Mouse (Mus musculus) adrenal gland, postnatal 14 days (tissue): ENCODE results near the gene Sema3b. TPM values are rescaled to one million over a fixed set of nuclear protein-coding genes. Genes with fewer than 3 reads are reported as not detected.

Source experiments
- DNase-seq: peaks from one replicate; pipeline ENCODE4 v3.0.0; 2021; ENCODE audit warnings: mixed read lengths
- total RNA-seq: library from RNA; stranded (reverse); gene quantifications from 2 replicates; pipeline ENCODE4 v1.2.3, GENCODE M21; 2021

Sema3b gene
- total RNA-seq, 1 experiment from 2014 or later, result 8.3 TPM

GRCm38 (mm10) chr9:107633091-107633660, 24.1 kb upstream of the Sema3b start:
- DNase-seq, result peak; percentile 91

GRCm38 (mm10) chr9:107632478-107632877, 23.4 kb upstream of the Sema3b start:
- DNase-seq, result peak; percentile 63

DNA sequence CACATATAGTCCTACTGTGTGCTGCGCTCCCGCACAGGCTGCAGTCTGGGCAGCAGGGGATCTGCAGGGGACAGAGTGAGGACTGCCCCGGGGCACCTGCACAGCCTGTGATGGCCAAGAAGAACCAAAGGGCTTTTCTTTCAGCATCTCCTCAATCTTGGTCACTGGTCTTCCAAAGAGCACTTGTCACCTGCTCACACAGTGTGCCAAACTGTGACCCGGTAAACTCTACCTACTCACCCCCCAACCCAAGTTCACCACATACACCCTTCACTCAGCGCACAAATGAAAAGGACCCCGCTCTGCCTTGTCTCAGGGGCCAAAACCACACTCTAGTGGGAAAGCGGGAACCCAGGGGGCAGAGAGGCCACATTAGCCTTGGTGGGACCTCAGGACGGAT, 22.8 kb upstream of the Sema3b start:
- no peak for DNase-seq

DNA sequence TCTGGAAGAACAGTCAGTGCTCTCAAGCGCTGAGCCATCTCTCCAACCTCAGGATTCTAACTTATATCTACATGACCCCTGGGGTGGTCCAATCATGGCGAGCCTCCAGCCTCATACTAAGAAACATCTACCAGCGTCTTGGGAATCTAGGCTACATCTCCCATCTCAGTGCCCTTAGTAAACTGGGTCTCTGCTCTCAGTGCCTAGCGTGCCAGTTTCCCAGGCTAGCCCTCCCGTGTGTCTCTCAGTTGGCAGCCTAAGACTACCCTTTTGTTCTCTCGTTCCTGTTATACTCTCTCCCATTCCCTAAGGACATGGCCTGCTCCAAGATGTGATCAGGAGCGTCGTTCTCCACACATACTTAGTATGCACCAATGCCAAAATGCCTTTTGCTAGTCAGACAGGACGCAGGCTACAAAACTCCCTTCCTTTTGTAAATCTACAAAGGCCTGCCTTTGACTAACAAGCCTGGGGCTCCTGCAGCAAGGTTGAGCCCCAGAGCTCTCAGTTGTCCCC, 22.3 kb upstream of the Sema3b start:
- DNase-seq, result no peak

DNA sequence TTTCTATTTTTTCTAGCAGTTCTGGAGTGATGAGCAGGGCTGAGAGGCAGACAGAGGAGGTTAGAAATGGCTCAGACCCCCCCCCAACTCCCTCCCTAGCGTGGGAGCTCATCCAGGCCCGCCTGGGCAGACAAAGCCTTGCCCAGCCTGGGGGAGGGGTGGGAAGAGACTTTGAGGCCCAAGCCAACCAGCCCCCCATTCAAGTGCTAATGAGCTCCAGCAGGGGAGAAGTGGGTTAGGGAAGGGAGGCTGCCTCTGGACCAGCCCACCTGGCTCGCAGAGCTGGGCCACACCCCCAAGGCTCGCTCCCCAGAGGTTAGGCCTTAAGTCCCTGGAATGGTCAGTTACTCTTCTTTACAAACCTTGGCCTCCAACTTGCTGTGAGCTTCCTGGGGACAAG, 21.5 kb upstream of the Sema3b start:
- DNase-seq, result no peak

DNA sequence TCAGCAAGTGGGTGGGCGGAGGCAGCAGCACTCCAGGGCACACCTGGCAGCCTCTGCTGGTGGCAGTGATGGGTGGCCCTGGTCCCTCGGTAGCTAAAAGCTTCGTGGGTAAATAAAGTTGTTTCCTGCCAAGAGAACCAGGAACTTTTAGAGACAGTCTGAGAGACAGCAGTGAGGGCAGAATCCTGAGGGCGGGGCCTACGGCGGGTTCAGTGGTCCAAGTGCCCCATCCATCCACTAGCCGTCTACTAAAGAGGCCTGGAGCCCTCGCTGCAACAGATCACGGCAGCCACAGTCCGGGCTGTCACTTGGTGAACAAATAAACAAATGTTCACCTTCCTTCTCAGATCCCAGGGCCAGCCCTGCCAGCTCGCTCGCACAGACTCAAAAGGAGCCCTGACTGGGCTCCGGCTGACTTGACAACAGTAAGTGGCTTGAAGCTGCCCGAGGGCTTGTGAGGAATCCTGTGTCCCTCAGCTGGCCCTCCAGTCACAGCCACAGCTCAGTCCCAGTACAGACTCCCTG, 20.9 kb upstream of the Sema3b start:
- DNase-seq, result no peak

- DNase-seq, result no peak
Measured at GRCm38 (mm10) chr9:107629411-107629730, 20.3 kb upstream of the Sema3b start.

- peak; percentile 68 for DNase-seq
Measured at GRCm38 (mm10) chr9:107628721-107629410, 19.8 kb upstream of the Sema3b start.

DNA sequence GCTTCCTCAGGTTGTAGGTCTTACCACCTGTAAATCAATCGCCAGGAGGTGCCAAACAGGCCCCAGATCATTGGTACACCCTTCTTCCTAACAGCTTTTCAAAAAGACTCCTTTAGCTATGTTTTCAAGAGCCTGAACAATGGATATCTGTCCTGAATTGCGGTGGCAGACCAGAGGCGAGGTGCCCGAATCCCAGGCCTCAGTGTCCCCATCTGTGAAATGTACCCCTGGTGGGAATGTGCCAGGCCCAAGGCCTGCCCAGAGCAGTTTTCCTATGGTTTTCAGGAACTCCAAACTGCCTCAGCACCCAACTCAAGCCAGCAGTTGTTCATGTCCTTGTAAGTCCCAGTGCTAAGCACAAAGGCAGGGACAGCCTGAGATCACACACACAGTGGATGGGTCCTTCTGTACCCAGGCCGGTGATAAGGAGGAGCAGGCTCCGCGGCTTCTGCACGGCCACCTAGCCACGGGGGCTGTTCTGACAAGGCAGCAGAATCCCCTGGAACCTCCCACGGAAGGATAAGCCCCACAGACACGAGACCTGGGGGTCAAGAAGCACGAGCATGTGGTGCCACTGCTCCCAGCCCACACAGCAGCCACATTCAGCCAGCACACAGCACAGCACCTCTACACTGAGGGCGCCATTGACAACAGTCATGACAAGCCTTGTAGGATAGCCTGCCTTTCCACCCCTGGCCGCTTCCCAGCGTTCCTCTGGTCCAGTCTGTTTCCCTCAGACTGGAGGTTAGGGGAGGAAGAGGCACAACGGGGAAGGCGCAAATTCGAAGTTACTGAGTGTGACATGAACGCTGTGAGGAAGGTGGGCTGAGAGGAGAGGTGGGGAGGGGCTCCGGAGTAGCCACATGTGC, 18.6 kb upstream of the Sema3b start:
- DNase-seq, result no peak

- peak; percentile 91 for DNase-seq
Measured at GRCm38 (mm10) chr9:107626844-107627277, 17.8 kb upstream of the Sema3b start.

- no peak for DNase-seq
Measured at GRCm38 (mm10) chr9:107626158-107626843, 17.3 kb upstream of the Sema3b start.

- no peak for DNase-seq
Measured at GRCm38 (mm10) chr9:107625351-107626128, 16.5 kb upstream of the Sema3b start.

DNA sequence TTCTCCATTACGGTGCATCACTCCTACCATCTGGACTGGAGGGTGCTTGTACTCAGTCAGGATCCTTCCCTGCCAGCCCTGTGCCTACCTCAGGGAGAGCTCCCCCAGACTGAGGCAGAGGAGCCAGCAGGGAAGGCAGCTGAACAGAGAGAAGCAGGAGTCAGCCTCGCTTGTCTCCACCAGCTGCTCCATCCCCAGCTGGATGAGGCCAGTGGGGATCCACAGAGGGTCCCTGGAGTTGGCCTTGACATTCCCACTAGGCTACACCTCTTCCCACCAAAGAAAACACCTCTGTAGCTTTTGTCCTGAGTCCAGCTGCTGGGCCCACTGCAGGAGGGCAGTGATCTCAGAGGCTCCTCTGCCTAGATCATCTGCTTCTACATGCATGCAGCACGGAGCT, 15.9 kb upstream of the Sema3b start:
- no peak for DNase-seq

DNA sequence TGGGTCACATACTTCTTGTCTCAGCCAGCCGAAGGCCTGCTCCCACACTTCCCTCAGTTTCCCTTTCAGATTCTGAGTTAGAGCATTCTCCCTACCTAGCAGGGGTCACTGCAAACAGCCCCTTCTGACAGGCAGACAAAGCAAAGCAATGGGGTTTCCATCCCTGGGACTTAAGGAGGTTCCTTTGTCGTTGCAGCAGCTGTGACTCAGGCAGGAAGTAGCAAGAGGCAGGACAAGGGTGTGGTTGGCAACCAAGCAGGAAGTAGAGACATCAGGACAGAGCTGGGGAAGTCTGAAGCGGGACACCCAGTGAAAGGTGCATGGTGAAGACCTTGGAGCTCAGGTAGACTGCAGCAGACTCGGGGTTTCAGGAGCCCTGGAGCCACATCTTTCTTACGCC, 15.5 kb upstream of the Sema3b start:
- DNase-seq, result no peak

- no peak for DNase-seq
Measured at GRCm38 (mm10) chr9:107620954-107621353, 11.9 kb upstream of the Sema3b start.

GRCm38 (mm10) chr9:107619546-107619879, 10.5 kb upstream of the Sema3b start:
- DNase-seq, result peak; percentile 63

DNA sequence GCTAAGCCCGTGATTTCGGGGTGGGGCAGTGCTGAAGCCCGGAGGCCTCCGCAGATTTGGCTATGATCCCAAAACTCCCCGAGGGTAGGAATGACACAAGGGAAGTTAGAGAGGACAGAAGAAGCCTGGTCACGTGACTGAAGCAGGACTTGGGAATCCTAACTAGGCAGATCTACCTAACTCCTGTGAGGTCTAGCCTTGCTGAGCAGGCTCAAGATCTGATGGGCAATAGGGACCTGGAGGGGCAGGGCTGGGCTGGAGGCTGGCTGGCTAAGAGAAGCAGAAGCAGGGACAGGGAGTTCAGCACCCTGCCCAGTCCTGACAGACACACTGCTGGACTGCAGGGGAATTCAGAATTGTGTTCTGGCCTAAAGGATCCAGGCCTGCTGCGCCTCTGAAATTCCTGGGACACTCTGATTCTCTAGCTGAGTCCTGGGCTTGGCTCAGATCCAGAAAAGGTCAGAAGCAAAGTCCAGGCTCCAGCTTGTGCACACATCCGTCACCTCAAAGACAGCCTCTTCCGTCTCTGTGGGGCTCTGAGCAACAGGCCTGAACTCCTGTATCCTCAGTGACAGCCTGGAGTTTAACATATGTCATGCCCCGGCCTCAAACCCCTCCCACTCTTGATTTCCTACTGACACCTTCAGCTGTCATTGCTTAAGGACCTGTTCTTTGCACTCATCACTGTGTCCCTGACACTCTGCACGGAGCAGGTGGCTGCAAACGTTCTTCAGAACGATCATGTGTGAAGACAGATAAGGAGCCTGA, 9.9 kb upstream of the Sema3b start:
- peak; percentile 72 for DNase-seq

GRCm38 (mm10) chr9:107618098-107618497, 9.1 kb upstream of the Sema3b start:
- no peak for DNase-seq

GRCm38 (mm10) chr9:107617461-107617860, 8.4 kb upstream of the Sema3b start:
- no peak for DNase-seq

GRCm38 (mm10) chr9:107615035-107615434, 6.0 kb upstream of the Sema3b start:
- no peak for DNase-seq
